Mouse (Mus musculus): ENCODE results near the gene Ppp6r2. TPM values are rescaled to one million over a fixed set of nuclear protein-coding genes. Genes with fewer than 3 reads are reported as not detected.

The Ppp6r2 gene
- polyA plus RNA-seq, 2 experiments: 15.3 to 17.7 TPM

DNA sequence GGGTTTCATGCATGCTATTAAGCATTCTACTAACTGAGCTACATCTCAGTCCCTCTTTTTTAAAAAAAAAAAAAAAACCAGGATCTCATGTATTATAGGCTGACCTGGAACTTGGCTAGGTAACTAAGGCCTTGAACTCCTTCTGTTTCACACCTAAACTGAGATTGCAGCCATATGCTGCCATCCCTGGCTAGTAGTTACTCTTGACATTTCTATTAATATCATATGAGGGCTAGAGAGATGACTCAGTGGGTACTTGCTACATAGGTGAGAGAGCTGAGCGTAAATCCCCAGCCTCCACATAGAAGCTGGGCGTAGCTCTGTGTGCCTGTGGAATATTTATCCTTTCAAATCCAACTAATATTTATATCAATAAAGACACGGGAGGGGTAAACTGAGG is 3.6 kb downstream of the Ppp6r2 start:
- Histone ChIP-seq H3K27me3 (ENCODE audit: control insufficient read depth, insufficient read depth, low read length) (no peaks in the 10 kb centered on the region), H3K9me3 (ENCODE audit: control insufficient read depth, low read length) (peaks cover 2% of the 10 kb centered on the region), H3K9ac (replicated peaks) (no peak overlapping the region), H3K36me3 (replicated peaks; ENCODE audit: control insufficient read depth, insufficient read depth, low read depth) (peaks cover 7% of the 10 kb centered on the region; the same call in 1 of the 2 replicates), H3K4me1 (replicated peaks; ENCODE audit: control insufficient read depth in 2 of 2, insufficient read depth in 2 of 2, low read length in 1 of 2) (peaks cover 32 to 44% of the 10 kb centered on the region in 2 experiments), H3K27ac (peak overlapping the region; percentile 93), H3K4me3 (ENCODE audit: insufficient read depth in 1 of 2, low read depth in 2 of 2, low read length in 2 of 2) (no peak overlapping the region), H3K4me2 (ENCODE audit: low read depth) (peak overlapping the region; percentile 86)
- no peak for DNase-seq (ENCODE audit: low read depth in 3 of 3, low spot score in 3 of 3)
- TF ChIP-seq CTCF (IDR thresholded peaks at IDR 0.05; ENCODE audit: low read depth) (no peak), EP300 (IDR thresholded peaks at IDR 0.05; ENCODE audit: low read depth) (no peak)
- no peak for ATAC-seq (ENCODE audit: insufficient read depth)
- 72% methylated on average over 3 of the region's 3 CpGs for WGBS (ENCODE audit: insufficient replicate concordance)

DNA sequence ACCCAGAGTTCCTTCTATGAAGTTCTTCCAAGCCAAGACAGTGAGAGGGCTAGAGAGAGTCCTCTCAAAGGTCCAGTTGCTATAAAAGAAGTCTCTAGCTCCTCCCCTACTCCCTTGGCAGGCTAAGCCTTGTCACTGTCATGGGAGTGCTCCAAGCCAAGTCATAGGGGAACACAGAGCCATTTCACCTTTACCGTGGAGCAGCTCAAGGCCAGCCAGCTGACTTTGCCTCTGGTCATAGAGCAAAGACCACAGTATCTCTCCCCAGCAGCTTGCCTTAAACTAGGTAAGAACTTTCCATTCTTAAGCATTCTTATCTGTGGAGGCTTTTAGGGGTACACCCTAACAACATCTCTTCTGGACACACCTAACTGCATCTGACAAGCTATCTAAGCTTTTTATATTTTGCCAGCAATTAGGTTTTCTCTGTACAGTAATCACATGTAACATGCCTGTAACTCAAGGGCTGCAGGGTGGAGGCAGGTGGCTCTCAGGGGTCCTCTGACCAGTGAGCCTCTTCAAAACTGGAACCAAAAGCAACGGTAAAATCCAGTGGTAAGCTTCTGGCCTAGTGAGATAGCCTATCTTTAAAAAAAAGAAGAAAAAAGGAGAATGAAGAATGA is 4.4 kb downstream of the Ppp6r2 start:
- H3K9ac ChIP-seq (replicated peaks): peak overlapping the region; percentile 63
- peak; percentile 77 for ATAC-seq (ENCODE audit: insufficient read depth)

DNA sequence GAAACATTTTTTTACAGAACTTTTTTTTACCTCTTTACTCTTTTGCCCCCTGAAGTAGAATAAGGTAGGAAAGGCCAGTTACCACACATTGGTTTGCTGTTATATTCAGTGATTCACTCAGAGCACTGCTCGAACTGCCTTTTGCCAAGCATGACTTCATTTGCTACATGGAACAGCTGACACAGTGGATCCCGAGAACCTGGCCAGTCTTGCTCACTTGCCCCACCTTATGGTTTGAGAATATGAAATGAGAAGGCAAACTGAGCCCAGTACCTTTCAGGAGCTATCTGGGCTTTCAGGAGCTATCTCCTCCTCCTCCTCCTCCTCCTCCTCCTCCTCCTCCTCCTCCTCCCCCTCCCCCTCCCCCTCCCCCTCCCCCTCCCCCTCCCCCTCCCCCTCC is 22.2 kb downstream of the Ppp6r2 start:
- no peaks in the 10 kb centered on the region for H3K4me1 ChIP-seq (replicated peaks; ENCODE audit: control insufficient read depth in 2 of 2, insufficient read depth in 2 of 2, low read length in 1 of 2)
- H3K27ac ChIP-seq: no peak overlapping the region
- H3K36me3 ChIP-seq (replicated peaks; ENCODE audit: control insufficient read depth, insufficient read depth, low read depth): no peaks in the 10 kb centered on the region
- no peak for DNase-seq (ENCODE audit: low read depth in 3 of 3, low spot score in 3 of 3)
- no peak overlapping the region for H3K4me3 ChIP-seq (ENCODE audit: insufficient read depth in 1 of 2, low read depth in 2 of 2, low read length in 2 of 2)
- no peaks in the 10 kb centered on the region for H3K27me3 ChIP-seq (ENCODE audit: control insufficient read depth, insufficient read depth, low read length)
- TF ChIP-seq CTCF (IDR thresholded peaks at IDR 0.05; ENCODE audit: low read depth) (peak; percentile 28), EP300 (IDR thresholded peaks at IDR 0.05; ENCODE audit: low read depth) (no peak)
- no peak overlapping the region for H3K9ac ChIP-seq (replicated peaks)
- H3K4me2 ChIP-seq (ENCODE audit: low read depth): no peak overlapping the region
- ATAC-seq (ENCODE audit: insufficient read depth): no peak; the same call in 1 of the 2 replicates
- H3K9me3 ChIP-seq (ENCODE audit: control insufficient read depth, low read length): no peaks in the 10 kb centered on the region
- WGBS (ENCODE audit: insufficient replicate concordance): 39% methylated on average over 2 of the region's 2 CpGs

More for the DNA sequence above, 4.4 kb downstream of the Ppp6r2 start:
- Histone ChIP-seq H3K27ac (peak overlapping the region; percentile 93), H3K36me3 (replicated peaks; ENCODE audit: control insufficient read depth, insufficient read depth, low read depth) (peaks cover 7% of the 10 kb centered on the region; the same call in 1 of the 2 replicates), H3K27me3 (ENCODE audit: control insufficient read depth, insufficient read depth, low read length) (no peaks in the 10 kb centered on the region), H3K4me1 (replicated peaks; ENCODE audit: control insufficient read depth in 2 of 2, insufficient read depth in 2 of 2, low read length in 1 of 2) (peaks cover 32 to 38% of the 10 kb centered on the region in 2 experiments), H3K9me3 (ENCODE audit: control insufficient read depth, low read length) (peaks cover 2% of the 10 kb centered on the region), H3K4me3 (ENCODE audit: insufficient read depth in 1 of 2, low read depth in 2 of 2, low read length in 2 of 2) (peak overlapping the region in 1 of 2 experiments; percentile 32; a peak in 2 of 4 replicates), H3K4me2 (ENCODE audit: low read depth) (peak overlapping the region; percentile 86)
- TF ChIP-seq EP300 (IDR thresholded peaks at IDR 0.05; ENCODE audit: low read depth) (peak; percentile 85), CTCF (IDR thresholded peaks at IDR 0.05; ENCODE audit: low read depth) (no peak)
- WGBS (ENCODE audit: insufficient replicate concordance): 16% methylated on average over 2 of the region's 2 CpGs
- peak; percentile 56 to 75 (median 67) for DNase-seq (ENCODE audit: low read depth in 3 of 3, low spot score in 3 of 3)

DNA sequence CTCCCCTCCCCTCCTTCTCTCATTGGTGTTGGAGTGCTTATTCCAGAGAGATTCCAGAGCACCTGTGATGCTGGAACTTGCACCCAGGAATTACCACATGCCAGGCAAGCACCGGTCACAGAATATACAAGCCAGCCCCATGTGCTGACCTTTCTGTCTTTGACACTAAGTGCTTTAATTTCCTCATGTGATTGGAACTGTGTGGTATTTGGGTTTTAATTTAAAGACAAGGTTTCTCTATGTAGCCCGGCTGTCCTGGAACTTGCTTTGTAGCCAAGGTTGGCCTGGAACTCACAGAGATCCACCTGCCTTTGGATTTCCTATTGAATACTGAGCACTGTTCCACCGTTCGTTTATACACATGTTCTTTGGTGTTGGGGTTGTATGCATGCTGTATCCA is 22.7 kb downstream of the Ppp6r2 start:
- Histone ChIP-seq H3K4me1 (replicated peaks; ENCODE audit: control insufficient read depth in 2 of 2, insufficient read depth in 2 of 2, low read length in 1 of 2) (peaks cover 0 to under 1% of the 10 kb centered on the region in 2 experiments; a peak in 2 of 4 replicates), H3K9me3 (ENCODE audit: control insufficient read depth, low read length) (no peaks in the 10 kb centered on the region), H3K9ac (replicated peaks) (no peak overlapping the region), H3K4me2 (ENCODE audit: low read depth) (no peak overlapping the region), H3K36me3 (replicated peaks; ENCODE audit: control insufficient read depth, insufficient read depth, low read depth) (no peaks in the 10 kb centered on the region), H3K4me3 (ENCODE audit: insufficient read depth in 1 of 2, low read depth in 2 of 2, low read length in 2 of 2) (no peak overlapping the region), H3K27ac (no peak overlapping the region), H3K27me3 (ENCODE audit: control insufficient read depth, insufficient read depth, low read length) (no peaks in the 10 kb centered on the region)
- TF ChIP-seq EP300 (IDR thresholded peaks at IDR 0.05; ENCODE audit: low read depth) (no peak), CTCF (IDR thresholded peaks at IDR 0.05; ENCODE audit: low read depth) (no peak)
- DNase-seq (ENCODE audit: low read depth in 3 of 3, low spot score in 3 of 3): no peak
- no peak for ATAC-seq (ENCODE audit: insufficient read depth)
- 73% methylated on average over 4 of the region's 4 CpGs for WGBS (ENCODE audit: insufficient replicate concordance)

DNA sequence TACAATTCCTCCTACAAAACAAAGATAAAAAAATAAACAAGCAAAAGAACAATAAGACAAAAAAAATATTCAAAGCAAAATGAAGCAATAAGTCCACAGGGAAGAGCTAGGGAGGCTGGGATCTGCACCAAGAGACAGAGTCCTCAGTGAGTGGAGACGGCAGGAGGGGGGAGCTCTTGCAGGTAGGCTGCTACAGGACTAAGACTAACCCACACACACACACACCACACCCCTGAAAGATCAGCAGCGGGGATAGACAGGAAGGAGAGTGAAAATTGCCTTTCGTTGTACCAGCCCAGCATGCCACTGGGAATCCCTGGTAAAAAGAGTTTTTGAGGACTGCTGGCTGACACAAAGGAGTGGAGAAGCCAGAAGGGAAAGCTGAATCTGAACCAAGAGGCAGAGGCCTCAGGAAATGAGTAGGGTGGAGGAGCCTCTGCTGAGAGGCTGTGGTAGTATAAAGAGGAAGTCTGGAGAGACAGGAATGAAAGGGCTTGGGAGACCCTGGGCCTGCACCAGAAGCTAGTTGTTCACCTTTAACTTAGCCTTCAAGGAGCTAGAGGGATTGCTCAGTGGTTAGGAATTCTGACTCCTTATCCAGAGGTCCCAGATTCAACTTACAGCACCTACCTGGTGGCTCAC is 28.5 kb downstream of the Ppp6r2 start:
- Histone ChIP-seq H3K9me3 (ENCODE audit: control insufficient read depth, low read length) (no peaks in the 10 kb centered on the region), H3K4me2 (ENCODE audit: low read depth) (no peak overlapping the region), H3K36me3 (replicated peaks; ENCODE audit: control insufficient read depth, insufficient read depth, low read depth) (peaks cover 8% of the 10 kb centered on the region), H3K27me3 (ENCODE audit: control insufficient read depth, insufficient read depth, low read length) (no peaks in the 10 kb centered on the region), H3K4me3 (ENCODE audit: insufficient read depth in 1 of 2, low read depth in 2 of 2, low read length in 2 of 2) (no peak overlapping the region), H3K9ac (replicated peaks) (no peak overlapping the region), H3K27ac (no peak overlapping the region), H3K4me1 (replicated peaks; ENCODE audit: control insufficient read depth in 2 of 2, insufficient read depth in 2 of 2, low read length in 1 of 2) (peaks cover 0 to 11% of the 10 kb centered on the region in 2 experiments; a peak in 3 of 4 replicates)
- WGBS (ENCODE audit: insufficient replicate concordance): 9% methylated on average over 3 of the region's 3 CpGs
- TF ChIP-seq EP300 (IDR thresholded peaks at IDR 0.05; ENCODE audit: low read depth) (no peak), CTCF (IDR thresholded peaks at IDR 0.05; ENCODE audit: low read depth) (0 out of 2 replicates have a peak, but pooled peaks have one; percentile 13)
- no peak for DNase-seq (ENCODE audit: low read depth in 3 of 3, low spot score in 3 of 3)
- ATAC-seq (ENCODE audit: insufficient read depth): peak; percentile 43; the same call in 1 of the 2 replicates

Data from liver, embryonic 14.5 days (tissue).